Mouse (Mus musculus) neural tube, embryonic 11.5 days (tissue): ENCODE data around the gene Mars. TPM values are rescaled to one million over a fixed set of nuclear protein-coding genes. Genes with fewer than 3 reads are reported as not detected.

Experiments
- ATAC-seq: fragments of 200-750 bp; cut with Nextera tagmentation; 2 replicates; pipeline ENCODE4 v1.8.0; 2017; ENCODE audit warnings: moderate number of reproducible peaks, mild to moderate bottlenecking, moderate TSS enrichment, moderate library complexity; ENCODE audit not compliant: insufficient read depth, low FRiP score, low TSS enrichment
- DNase-seq: peaks from one replicate; pipeline ENCODE4 v3.0.0-alpha.2; 2015; ENCODE audit warnings: low spot score
- H3K27ac ChIP-seq: fragments of 300-500 bp; sonication (generic); 2 replicates; pipeline ENCODE4 v1.5.1; 2014; ENCODE audit warnings: low read depth, mild to moderate bottlenecking, low read length
- H3K27me3 ChIP-seq: fragments of 300-500 bp; sonication (generic); 2 replicates; pipeline ENCODE4 v1.6.1; 2014; ENCODE audit warnings: mild to moderate bottlenecking, low read length, mixed read lengths; ENCODE audit not compliant: control insufficient read depth, insufficient read depth
- H3K36me3 ChIP-seq: fragments of 300-500 bp; sonication (generic); 2 replicates; pipeline ENCODE4 v1.6.1; 2014; ENCODE audit warnings: mild to moderate bottlenecking, low read length, moderate library complexity, mixed read lengths; ENCODE audit not compliant: control insufficient read depth, insufficient read depth
- H3K4me1 ChIP-seq: fragments of 300-500 bp; sonication (generic); 2 replicates; pipeline ENCODE4 v1.6.1; 2014; ENCODE audit warnings: low read length, mixed read lengths; ENCODE audit not compliant: control insufficient read depth, insufficient read depth
- H3K4me2 ChIP-seq: fragments of 300-500 bp; sonication (generic); 2 replicates; pipeline ENCODE4 v1.6.1; 2014; ENCODE audit warnings: low read depth, mild to moderate bottlenecking, moderate library complexity
- H3K4me3 ChIP-seq: fragments of 300-500 bp; sonication (generic); 2 replicates; pipeline ENCODE4 v1.5.1; 2014; ENCODE audit warnings: low read depth, low read length
- H3K9ac ChIP-seq: fragments of 300-500 bp; sonication (generic); 2 replicates; pipeline ENCODE4 v1.6.1; 2014; ENCODE audit warnings: mild to moderate bottlenecking, low read length
- H3K9me3 ChIP-seq: fragments of 300-500 bp; sonication (generic); 2 replicates; pipeline ENCODE4 v1.6.1; 2016; ENCODE audit warnings: low read length; ENCODE audit not compliant: control insufficient read depth
- WGBS: fragments of 180-500 bp; shearing (Covaris S2); extraction: QIAGEN DNeasy Blood & Tissue Kit; methylation state at CpG from one replicate; pipeline ENCODE4 v1.1.7; 2014; 5-methylcytosine and 5-hydroxymethylcytosine counted together
- polyA plus RNA-seq: library from polyadenylated mRNA; unstranded; fragments of >200 nt; fragmentation: Nextera tagmentation; extraction: Ambion mirVana; gene quantifications from 2 replicates; pipeline ENCODE4 v1.2.1, GENCODE M21; 2014

Mars gene
- polyA plus RNA-seq, 1 experiment from 2014 or later, result 164 TPM

DNA sequence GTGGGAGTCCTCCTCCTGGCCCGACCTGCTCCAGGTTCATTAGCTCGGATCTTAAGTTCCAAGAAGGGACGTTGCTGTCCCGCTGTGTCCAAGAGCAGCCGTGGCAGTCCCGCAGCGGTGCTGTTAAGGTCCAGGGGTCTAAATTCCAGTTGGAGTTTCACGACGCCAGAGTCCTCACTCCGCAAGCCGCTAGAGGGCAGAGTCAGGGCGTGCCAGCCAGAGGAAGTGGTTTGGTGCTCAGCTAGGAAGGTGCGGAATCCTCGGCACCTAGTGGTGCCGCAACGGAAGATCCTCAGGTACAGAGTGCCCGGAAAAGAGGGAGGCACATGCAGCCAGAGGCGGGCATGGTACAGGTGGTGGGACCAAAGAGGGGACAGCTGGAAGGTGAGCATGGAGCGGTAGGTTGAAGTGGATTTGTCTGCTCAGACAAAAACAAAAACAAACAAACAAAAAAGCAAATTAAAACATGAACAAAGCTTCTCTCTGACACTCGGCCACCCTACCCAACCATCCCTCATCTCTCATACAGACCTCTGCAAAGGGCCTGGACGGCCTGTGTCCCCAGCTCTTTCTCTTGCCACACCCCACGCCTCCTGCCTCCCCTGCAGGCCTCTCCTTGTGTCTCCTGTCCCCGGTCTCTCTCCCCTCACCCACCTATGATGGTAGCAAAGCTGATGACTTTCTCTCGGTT, 39.2 kb upstream of the Mars start:
- H3K4me1 ChIP-seq, result no peaks in the 10 kb centered on the region
- peak overlapping the region; percentile 29 for H3K4me2 ChIP-seq
- H3K9ac ChIP-seq, result no peak overlapping the region
- WGBS, result 16% methylated on average over 24 of the region's 24 CpGs
- ATAC-seq (peak; percentile 68), DNase-seq (peak; percentile 82)
- H3K27me3 ChIP-seq, result no peaks in the 10 kb centered on the region
- no peak overlapping the region for H3K27ac ChIP-seq
- H3K4me3 ChIP-seq, result no peak overlapping the region
- no peaks in the 10 kb centered on the region for H3K36me3 ChIP-seq
- H3K9me3 ChIP-seq, result no peaks in the 10 kb centered on the region

DNA sequence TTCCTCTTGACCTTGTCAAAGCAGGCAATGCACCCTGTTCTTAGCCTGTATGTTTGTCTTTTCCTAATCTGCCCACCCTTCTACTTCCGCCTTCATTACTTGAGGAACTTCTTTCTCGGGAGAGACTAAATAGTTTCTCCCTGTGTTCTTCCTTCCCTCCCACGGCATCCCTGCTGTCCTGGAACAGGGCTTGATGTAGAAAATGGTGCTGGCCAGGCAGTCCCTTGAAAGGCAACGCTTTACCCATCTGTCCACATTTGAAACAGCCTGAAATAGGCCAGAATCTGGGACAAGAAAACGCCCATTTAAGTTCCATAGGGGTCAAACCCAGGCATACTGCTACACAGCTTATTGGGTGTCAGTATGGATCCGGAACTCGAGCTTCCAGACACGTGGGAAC, 38.2 kb upstream of the Mars start:
- Histone ChIP-seq H3K4me3 (no peak overlapping the region), H3K36me3 (no peaks in the 10 kb centered on the region), H3K27ac (no peak overlapping the region), H3K4me1 (no peaks in the 10 kb centered on the region), H3K9me3 (0 out of 2 replicates have a peak, but pooled peaks cover 2% of the 10 kb centered on the region), H3K9ac (no peak overlapping the region), H3K27me3 (no peaks in the 10 kb centered on the region), H3K4me2 (no peak overlapping the region)
- DNase-seq (no peak), ATAC-seq (no peak)
- 83% methylated on average over 8 of the region's 8 CpGs for WGBS

- 71% methylated on average over 4 of the region's 4 CpGs for WGBS
- Histone ChIP-seq H3K9me3 (0 out of 2 replicates have a peak, but pooled peaks cover 3% of the 10 kb centered on the region), H3K4me1 (no peaks in the 10 kb centered on the region), H3K27me3 (no peaks in the 10 kb centered on the region), H3K9ac (no peak overlapping the region), H3K36me3 (no peaks in the 10 kb centered on the region), H3K4me3 (no peak overlapping the region), H3K27ac (no peak overlapping the region), H3K4me2 (no peak overlapping the region)
- ATAC-seq (no peak), DNase-seq (peak; percentile 20)
These were observed 37.4 kb upstream of the Mars start for GRCm38 (mm10) chr10:127348957-127349356.

GRCm38 (mm10) chr10:127346173-127346572, 34.6 kb upstream of the Mars start:
- DNase-seq (no peak), ATAC-seq (no peak)
- H3K9me3 ChIP-seq, result 0 out of 2 replicates have a peak, but pooled peaks cover 3% of the 10 kb centered on the region
- peaks cover 5% of the 10 kb centered on the region; the same call in 1 of the 2 replicates for H3K27me3 ChIP-seq
- H3K4me2 ChIP-seq, result no peak overlapping the region
- no peaks in the 10 kb centered on the region for H3K36me3 ChIP-seq
- peaks cover 6% of the 10 kb centered on the region for H3K4me1 ChIP-seq
- H3K27ac ChIP-seq, result no peak overlapping the region
- no peak overlapping the region for H3K9ac ChIP-seq
- no peak overlapping the region for H3K4me3 ChIP-seq
- 93% methylated on average over 3 of the region's 3 CpGs for WGBS

DNA sequence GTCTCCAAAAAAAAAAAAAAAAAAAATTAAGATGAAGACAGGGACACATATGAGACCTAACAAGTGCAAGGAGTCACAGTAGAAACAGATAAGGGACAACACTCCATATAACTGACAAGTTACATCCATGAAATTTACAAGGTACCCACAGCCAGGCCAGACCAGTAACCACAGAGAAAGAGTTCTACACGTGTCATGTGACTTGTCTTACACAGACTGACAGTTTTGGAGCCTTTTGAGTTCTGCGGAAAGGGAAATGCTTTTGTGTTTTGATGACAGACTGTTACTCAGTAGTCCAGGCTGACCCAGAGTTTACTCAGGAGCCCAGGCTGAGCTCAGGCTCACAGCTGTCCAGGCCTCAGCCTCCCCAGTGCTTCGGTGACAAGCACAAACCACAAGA, 31.4 kb upstream of the Mars start:
- Histone ChIP-seq H3K9ac (no peak overlapping the region), H3K27me3 (peaks cover 19% of the 10 kb centered on the region), H3K36me3 (no peaks in the 10 kb centered on the region), H3K9me3 (0 out of 2 replicates have a peak, but pooled peaks cover 3% of the 10 kb centered on the region), H3K4me2 (no peak overlapping the region), H3K4me3 (no peak overlapping the region), H3K27ac (no peak overlapping the region), H3K4me1 (peaks cover 21% of the 10 kb centered on the region)
- no peak for DNase-seq
- 80% methylated on average over 3 of the region's 3 CpGs for WGBS
- no peak for ATAC-seq

DNA sequence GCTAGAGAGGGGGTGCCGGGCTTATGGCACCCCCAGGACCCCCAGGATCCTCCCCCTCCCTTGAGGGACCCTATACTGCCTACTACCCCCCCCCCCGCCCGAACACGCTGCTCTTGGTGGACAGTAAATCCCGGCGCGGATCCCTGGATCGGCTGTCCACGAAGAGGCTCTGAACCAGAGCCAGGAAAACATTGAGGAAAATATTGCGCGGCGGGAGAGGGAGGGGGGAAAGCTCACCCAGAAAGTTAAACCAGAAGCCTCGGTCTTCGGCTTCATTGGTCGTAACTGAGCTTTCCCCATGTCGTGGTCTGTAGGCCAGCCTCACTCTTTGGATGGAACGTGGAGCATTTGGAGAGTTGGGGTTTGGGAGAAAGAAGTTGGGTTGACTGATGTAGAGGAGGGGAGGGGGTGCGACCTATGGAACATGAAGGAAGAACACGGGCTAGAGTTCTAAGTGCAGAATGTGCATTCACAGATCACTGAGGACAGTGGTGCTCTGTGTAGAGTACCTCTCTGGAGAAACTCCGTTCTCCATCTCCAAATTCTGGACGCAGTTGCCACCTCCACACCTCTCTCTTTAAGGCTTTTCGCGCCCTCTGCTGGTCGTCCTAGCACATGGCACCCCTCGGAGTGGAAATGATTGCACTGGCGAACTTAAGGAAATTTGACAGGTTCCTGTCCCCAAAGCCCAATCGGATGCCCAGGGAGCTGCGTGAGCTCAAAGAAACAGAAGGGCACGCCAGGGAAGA, 30.5 kb upstream of the Mars start, which contains the start of gene Gli1:
Gene Gli1, minus strand, starts transcription at position 84 of the 749 bp plus-strand sequence.
- ATAC-seq (0 out of 2 replicates have a peak, but pooled peaks have one; percentile 38), DNase-seq (peak; percentile 89)
- Histone ChIP-seq H3K27ac (0 out of 2 replicates have a peak within 1 kb of the TSS, but pooled peaks have one; percentile 44), H3K9ac (peak within 1 kb of the TSS; percentile 38), H3K4me2 (peak within 1 kb of the TSS; percentile 75), H3K4me3 (peak within 1 kb of the TSS; percentile 39), H3K4me1 (peaks cover 21% of the 10 kb centered on the region), H3K36me3 (no peaks in the 10 kb centered on the region), H3K9me3 (0 out of 2 replicates have a peak, but pooled peaks cover 3% of the 10 kb centered on the region), H3K27me3 (peaks cover 19% of the 10 kb centered on the region)
- 0% methylated on average over 29 of the region's 29 CpGs for WGBS

DNA sequence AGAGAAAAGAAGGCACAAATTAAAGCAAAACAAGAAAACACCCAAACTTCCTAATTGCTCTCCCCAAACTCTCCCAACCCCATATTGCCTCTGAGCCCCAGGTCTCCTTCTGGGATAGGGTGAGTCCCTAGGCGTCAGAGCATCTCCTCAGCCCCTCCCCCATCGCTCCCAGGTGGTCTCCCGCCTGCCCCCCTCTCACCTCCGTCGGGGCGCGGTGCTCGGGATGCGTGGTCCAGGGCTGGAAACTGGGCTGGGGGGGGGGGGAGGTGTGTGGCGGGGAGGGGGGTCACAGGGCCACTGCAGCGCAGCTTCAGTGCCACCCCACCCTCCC, 29.7 kb upstream of the Mars start:
- Histone ChIP-seq H3K9me3 (0 out of 2 replicates have a peak, but pooled peaks cover 3% of the 10 kb centered on the region), H3K4me2 (peak overlapping the region; percentile 75), H3K9ac (peak overlapping the region; percentile 38), H3K4me1 (peaks cover 21% of the 10 kb centered on the region), H3K4me3 (peak overlapping the region; percentile 39), H3K27me3 (peaks cover 19% of the 10 kb centered on the region), H3K27ac (no peak overlapping the region), H3K36me3 (no peaks in the 10 kb centered on the region)
- DNase-seq, result peak; percentile 35
- 0% methylated on average over 7 of the region's 11 CpGs for WGBS
- ATAC-seq, result no peak

DNA sequence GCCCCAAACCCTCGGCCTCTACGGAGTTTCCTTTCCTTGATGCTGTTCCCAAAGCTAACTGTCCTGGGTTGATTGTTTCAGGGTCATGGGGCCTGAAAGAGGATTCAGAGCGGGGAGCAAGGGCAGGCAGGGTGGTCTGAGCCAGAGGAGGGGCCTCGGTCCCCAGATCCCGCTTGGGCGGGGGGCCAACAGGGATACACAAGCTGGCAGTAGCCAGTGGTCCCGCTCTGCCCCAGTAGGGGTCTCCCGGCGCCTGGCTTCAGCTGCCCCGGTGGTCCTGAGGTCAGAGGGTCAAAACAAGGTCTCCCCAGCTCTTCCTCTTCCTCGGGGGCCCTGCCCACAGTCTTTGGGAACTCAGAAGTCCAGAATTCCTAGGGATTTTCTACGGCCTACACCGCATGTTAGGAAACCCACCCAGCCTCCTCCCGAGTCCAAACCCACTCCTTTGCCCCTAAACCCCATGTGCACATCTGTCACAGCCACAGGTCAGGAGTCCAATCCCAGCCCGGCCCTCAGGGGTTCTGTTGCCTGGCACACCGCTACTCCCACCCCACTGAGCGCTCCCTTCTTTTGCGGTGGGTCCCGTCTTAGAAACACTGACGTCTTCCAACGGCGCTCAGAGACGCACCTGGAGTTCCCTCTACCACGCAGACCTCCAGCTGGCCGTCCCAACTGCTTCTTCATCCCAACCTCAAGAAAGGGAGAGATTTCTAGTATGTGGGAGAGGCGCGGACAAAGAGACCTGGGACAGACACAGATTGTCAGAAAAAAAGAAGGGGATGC, 29.2 kb upstream of the Mars start:
- peak overlapping the region; percentile 39 for H3K4me3 ChIP-seq
- H3K9ac ChIP-seq, result peak overlapping the region; percentile 9; the same call in 1 of the 2 replicates
- no peak for ATAC-seq
- DNase-seq, result peak; percentile 61
- H3K36me3 ChIP-seq, result no peaks in the 10 kb centered on the region
- under 1% methylated on average over 27 of the region's 27 CpGs for WGBS
- H3K4me1 ChIP-seq, result peaks cover 21% of the 10 kb centered on the region
- H3K27me3 ChIP-seq, result peaks cover 19% of the 10 kb centered on the region
- H3K9me3 ChIP-seq, result 0 out of 2 replicates have a peak, but pooled peaks cover 3% of the 10 kb centered on the region
- 0 out of 2 replicates have a peak overlapping the region, but pooled peaks have one; percentile 44 for H3K27ac ChIP-seq
- peak overlapping the region; percentile 75 for H3K4me2 ChIP-seq
